Mouse (Mus musculus) kidney, embryonic 16.5 days (tissue): ENCODE data around the gene Misp. TPM values are rescaled to one million over a fixed set of nuclear protein-coding genes. Genes with fewer than 3 reads are reported as not detected.
A peak's percentile ranks its signal among the peaks of the same experiment; 100 is the strongest.

Source experiments
- ATAC-seq: fragments of 200-750 bp; cut with Nextera tagmentation; 2 replicates; pipeline ENCODE4 v1.8.0; 2017; ENCODE audit warnings: moderate TSS enrichment; ENCODE audit not compliant: low FRiP score, low TSS enrichment
- H3K27ac ChIP-seq: fragments of 300-500 bp; sonication (generic); 2 replicates; pipeline ENCODE4 v1.5.1; 2014; ENCODE audit warnings: low read length
- H3K27me3 ChIP-seq: fragments of 300-500 bp; sonication (generic); 2 replicates; pipeline ENCODE4 v1.6.1; 2014; ENCODE audit warnings: low read length, control low read depth, mixed read lengths; ENCODE audit not compliant: insufficient read depth
- H3K36me3 ChIP-seq: fragments of 300-500 bp; sonication (generic); 2 replicates; pipeline ENCODE4 v1.6.1; 2014; ENCODE audit warnings: low read length, control low read depth, mixed read lengths; ENCODE audit not compliant: insufficient read depth
- H3K4me1 ChIP-seq: fragments of 300-500 bp; sonication (generic); 2 replicates; pipeline ENCODE4 v1.6.1; 2014; ENCODE audit warnings: low read length, control low read depth, mixed read lengths; ENCODE audit not compliant: insufficient read depth
- H3K4me2 ChIP-seq: fragments of 300-500 bp; sonication (generic); replicated peaks from 2 replicates; pipeline ENCODE4 v1.6.1; 2014; ENCODE audit warnings: low read depth, low read length
- H3K4me3 ChIP-seq: fragments of 300-500 bp; sonication (generic); 2 replicates; pipeline ENCODE4 v1.5.1; 2014; ENCODE audit warnings: mild to moderate bottlenecking, low read length
- H3K9ac ChIP-seq: fragments of 300-500 bp; sonication (generic); replicated peaks from 2 replicates; pipeline ENCODE4 v1.6.1; 2014; ENCODE audit warnings: low read length
- H3K9me3 ChIP-seq: fragments of 300-500 bp; sonication (generic); 2 replicates; pipeline ENCODE4 v1.6.1; 2016; ENCODE audit warnings: low read length, control low read depth
- WGBS: fragments of 180-500 bp; shearing (Covaris S2); extraction: QIAGEN DNeasy Blood & Tissue Kit; methylation state at CpG from one replicate; pipeline ENCODE4 v1.1.7; 2014; 5-methylcytosine and 5-hydroxymethylcytosine counted together
- polyA plus RNA-seq: library from polyadenylated mRNA; unstranded; fragments of >200 nt; fragmentation: Nextera tagmentation; extraction: Ambion mirVana; gene quantifications from 2 replicates; pipeline ENCODE4 v1.2.1, GENCODE M21; 2015

The Misp gene
- polyA plus RNA-seq, 1 experiment from 2014 or later, result 18.5 TPM

DNA sequence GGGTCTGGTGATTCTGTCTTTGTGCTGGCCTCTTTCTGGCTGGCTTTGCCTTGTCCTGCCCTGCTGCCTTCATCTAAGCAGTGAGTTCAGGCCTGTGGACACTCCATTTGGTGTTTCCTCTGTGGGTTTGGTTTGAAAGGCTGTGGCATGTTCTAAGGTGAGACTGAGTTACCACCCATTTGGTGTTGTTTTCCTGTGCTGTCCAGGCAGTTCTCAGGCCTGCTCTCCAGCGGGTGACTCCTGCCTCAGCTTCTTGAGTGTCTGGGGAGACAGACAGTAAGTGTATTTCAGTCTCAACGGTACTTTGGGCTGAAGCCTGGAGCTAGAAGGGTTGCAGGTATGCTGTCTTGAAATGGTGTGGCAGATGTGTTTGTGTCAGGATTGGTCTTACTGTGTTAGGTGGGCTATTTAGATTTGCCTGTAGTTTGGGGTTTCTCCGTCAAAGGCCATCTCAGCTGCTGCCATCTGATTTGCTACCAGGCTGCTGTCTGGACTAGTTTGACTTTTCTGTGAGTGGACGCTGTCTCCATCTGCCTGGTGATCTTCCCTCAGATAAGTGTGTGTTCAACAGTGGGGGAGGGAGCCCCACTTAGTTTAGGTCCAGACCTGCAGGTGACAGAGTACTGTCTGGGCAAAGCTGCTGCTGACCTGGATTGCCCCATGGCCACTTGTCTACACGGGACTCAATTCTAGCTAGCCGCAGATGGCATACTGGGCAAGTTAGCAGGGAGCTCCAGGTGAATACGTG lies 36.1 kb downstream of the Misp start:
- Histone ChIP-seq H3K4me1 (peaks cover 71% of the 10 kb centered on the region), H3K4me2 (peak overlapping the region; percentile 100), H3K27me3 (no peaks in the 10 kb centered on the region), H3K27ac (peak overlapping the region; percentile 100), H3K9me3 (no peaks in the 10 kb centered on the region), H3K36me3 (peaks cover 50% of the 10 kb centered on the region), H3K4me3 (peak overlapping the region; percentile 98), H3K9ac (peak overlapping the region; percentile 100)
- 16% methylated on average over 7 of the region's 7 CpGs for WGBS
- ATAC-seq, result no peak

GRCm38 (mm10) chr10:79857452-79857811 lies 36.6 kb downstream of the Misp start:
- WGBS, result 14% methylated on average over 4 of the region's 4 CpGs
- Histone ChIP-seq H3K4me2 (peak overlapping the region; percentile 100), H3K4me3 (peak overlapping the region; percentile 98), H3K27me3 (no peaks in the 10 kb centered on the region), H3K27ac (peak overlapping the region; percentile 100), H3K9ac (peak overlapping the region; percentile 100), H3K36me3 (peaks cover 56% of the 10 kb centered on the region), H3K4me1 (peaks cover 69% of the 10 kb centered on the region), H3K9me3 (no peaks in the 10 kb centered on the region)
- no peak for ATAC-seq

GRCm38 (mm10) chr10:79857894-79858293 lies 37.1 kb downstream of the Misp start:
- Histone ChIP-seq H3K4me3 (peak overlapping the region; percentile 98), H3K27me3 (no peaks in the 10 kb centered on the region), H3K36me3 (peaks cover 60% of the 10 kb centered on the region), H3K27ac (peak overlapping the region; percentile 100), H3K9ac (peak overlapping the region; percentile 100), H3K4me1 (peaks cover 66% of the 10 kb centered on the region), H3K4me2 (peak overlapping the region; percentile 100), H3K9me3 (no peaks in the 10 kb centered on the region)
- no peak for ATAC-seq
- 57% methylated on average over 2 of the region's 2 CpGs for WGBS

- Histone ChIP-seq H3K27ac (peak overlapping the region; percentile 100; the same call in 1 of the 2 replicates), H3K4me3 (peak overlapping the region; percentile 98), H3K27me3 (no peaks in the 10 kb centered on the region), H3K9ac (peak overlapping the region; percentile 100), H3K36me3 (peaks cover 67% of the 10 kb centered on the region), H3K4me1 (peaks cover 62% of the 10 kb centered on the region), H3K9me3 (no peaks in the 10 kb centered on the region), H3K4me2 (peak overlapping the region; percentile 100)
- no peak for ATAC-seq
- WGBS, result 43% methylated on average over 17 of the region's 17 CpGs
Observed at GRCm38 (mm10) chr10:79858416-79859074, 37.8 kb downstream of the Misp start.

GRCm38 (mm10) chr10:79859116-79859515 lies 38.3 kb downstream of the Misp start:
- ATAC-seq, result no peak
- H3K27me3 ChIP-seq, result no peaks in the 10 kb centered on the region
- 0 out of 2 replicates have a peak overlapping the region, but pooled peaks have one; percentile 11 for H3K9ac ChIP-seq
- WGBS, result 64% methylated on average over 11 of the region's 11 CpGs
- H3K4me3 ChIP-seq, result no peak overlapping the region
- peaks cover 62% of the 10 kb centered on the region for H3K4me1 ChIP-seq
- H3K4me2 ChIP-seq, result no peak overlapping the region
- H3K27ac ChIP-seq, result no peak overlapping the region
- H3K9me3 ChIP-seq, result no peaks in the 10 kb centered on the region
- peaks cover 71% of the 10 kb centered on the region for H3K36me3 ChIP-seq

DNA sequence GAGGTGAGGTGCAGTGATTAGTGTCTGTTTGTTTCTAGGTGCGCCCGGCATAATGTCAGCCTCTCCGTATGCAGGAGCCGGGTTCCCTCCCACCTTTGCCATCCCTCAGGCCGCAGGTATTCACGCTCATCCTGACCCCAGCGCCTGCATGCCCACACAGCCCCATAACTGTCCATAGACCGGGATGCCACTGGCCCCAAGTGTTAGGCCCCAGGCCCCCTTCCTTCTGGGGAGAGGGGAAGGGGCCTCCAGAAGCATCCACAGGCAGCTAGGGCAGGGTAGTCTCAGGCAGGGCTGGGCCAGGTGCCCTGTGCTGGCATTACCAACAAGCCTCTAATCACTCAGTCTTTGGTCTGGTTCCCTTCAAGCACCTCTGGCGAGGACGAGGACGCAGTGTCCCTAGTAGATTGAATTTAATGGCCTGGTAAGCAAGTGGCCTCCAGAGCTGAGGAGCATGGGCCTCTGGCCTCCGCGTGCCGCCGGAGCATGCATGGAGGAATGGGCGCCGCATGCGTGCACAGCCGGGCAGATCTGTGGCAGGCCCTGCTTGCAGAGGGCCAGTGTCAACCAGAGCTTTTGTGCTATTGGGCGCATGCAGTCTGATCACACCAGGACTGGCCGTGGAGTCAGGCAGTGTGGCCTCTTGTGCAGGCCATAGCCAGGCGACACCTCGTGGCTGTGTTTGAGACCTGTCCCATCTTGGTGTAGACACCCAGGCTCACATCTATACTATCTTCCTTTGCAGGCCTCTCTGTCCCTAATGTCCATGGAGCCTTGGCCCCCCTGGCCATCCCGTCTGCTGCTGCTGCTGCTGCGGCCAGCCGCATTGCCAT lies 39.5 kb downstream of the Misp start:
- Histone ChIP-seq H3K9me3 (no peaks in the 10 kb centered on the region), H3K4me1 (peaks cover 66% of the 10 kb centered on the region), H3K9ac (0 out of 2 replicates have a peak overlapping the region, but pooled peaks have one; percentile 11), H3K27me3 (no peaks in the 10 kb centered on the region), H3K27ac (peak overlapping the region; percentile 68), H3K36me3 (peaks cover 80% of the 10 kb centered on the region), H3K4me2 (no peak overlapping the region), H3K4me3 (no peak overlapping the region)
- ATAC-seq, result no peak
- WGBS, result 85% methylated on average over 26 of the region's 26 CpGs

DNA sequence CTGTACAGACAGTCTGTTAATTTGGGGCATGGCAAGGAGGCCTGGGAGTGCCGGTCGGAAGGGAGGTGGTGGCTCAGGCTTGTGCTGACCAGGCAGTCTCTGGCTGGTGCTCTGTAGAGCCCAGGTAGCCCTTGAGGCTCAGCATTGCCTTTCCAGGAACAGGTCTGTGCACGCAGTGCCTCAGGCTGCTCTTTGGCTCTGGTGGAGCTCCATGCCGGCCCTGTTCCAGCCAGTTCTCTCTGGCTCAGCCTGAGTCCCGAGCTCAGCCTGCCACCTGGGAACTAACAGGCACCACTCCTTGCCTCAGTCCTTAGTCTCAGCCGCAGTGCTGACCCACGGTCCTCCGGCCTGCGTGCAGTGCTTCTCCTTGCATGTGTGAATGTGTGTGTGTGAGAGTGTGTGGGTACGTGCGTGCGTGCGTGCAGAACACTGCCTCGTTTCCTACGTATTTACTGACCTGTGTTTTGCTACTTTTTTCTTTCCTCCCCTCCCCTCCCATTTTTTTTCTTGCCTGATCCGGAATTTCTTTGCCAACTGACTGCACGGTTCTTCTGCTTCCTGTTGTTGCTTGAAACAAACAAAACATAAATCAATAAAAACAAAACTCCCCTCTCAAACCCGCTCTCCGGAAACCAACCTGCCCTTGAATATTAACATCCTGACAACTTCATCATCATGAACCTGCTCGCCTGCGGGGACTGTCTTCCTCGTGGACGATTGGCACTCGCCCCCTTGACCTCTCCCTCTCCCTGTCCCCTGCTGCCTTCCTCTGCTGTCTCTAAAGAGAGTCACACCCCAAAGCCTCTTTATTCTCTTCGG lies 40.6 kb downstream of the Misp start:
- Histone ChIP-seq H3K36me3 (peaks cover 77% of the 10 kb centered on the region), H3K9me3 (no peaks in the 10 kb centered on the region), H3K4me1 (peaks cover 63% of the 10 kb centered on the region), H3K27ac (peak overlapping the region; percentile 68), H3K27me3 (no peaks in the 10 kb centered on the region), H3K9ac (0 out of 2 replicates have a peak overlapping the region, but pooled peaks have one; percentile 11), H3K4me3 (no peak overlapping the region), H3K4me2 (no peak overlapping the region)
- 49% methylated on average over 25 of the region's 25 CpGs for WGBS
- peak; percentile 29; the same call in 1 of the 2 replicates for ATAC-seq

- Histone ChIP-seq H3K4me1 (peaks cover 56% of the 10 kb centered on the region), H3K27me3 (no peaks in the 10 kb centered on the region)
Observed at GRCm38 (mm10) chr10:79862049-79862788, 41.4 kb downstream of the Misp start.

More at GRCm38 (mm10) chr10:79862049-79862788, 41.4 kb downstream of the Misp start:
- Histone ChIP-seq H3K4me3 (no peak overlapping the region), H3K4me2 (no peak overlapping the region), H3K27ac (peak overlapping the region; percentile 53; the same call in 1 of the 2 replicates), H3K36me3 (peaks cover 75% of the 10 kb centered on the region), H3K9ac (no peak overlapping the region), H3K9me3 (no peaks in the 10 kb centered on the region)
- WGBS, result 75% methylated on average over 23 of the region's 23 CpGs
- no peak for ATAC-seq
